Mouse (Mus musculus): ENCODE measurements around the gene Gm45713.

GRCm38 (mm10) chr7:45150321-45150720 lies 14.3 kb upstream of the Gm45713 start:
- TF ChIP-seq CTCF (IDR thresholded peaks at IDR 0.05; ENCODE audit: extremely low read depth, insufficient read depth, low read length), result no peak
- TF ChIP-seq POLR2A (IDR thresholded peaks at IDR 0.05; ENCODE audit: extremely low read depth, insufficient read depth, low read length), result no peak
